Mouse (Mus musculus) T-helper 1 cell (primary cell): ENCODE measurements around the gene Zfp426.

ENCODE experiments used
- in situ Hi-C: fragments of 300-600 bp; cut with MboI, MseI; formaldehyde crosslinking; loops from one replicate; pipeline ENCODE4 v1.15.1; 2025; ENCODE audit warnings: high pct_unique_total_duplicates

Gene Zfp426

DNA sequence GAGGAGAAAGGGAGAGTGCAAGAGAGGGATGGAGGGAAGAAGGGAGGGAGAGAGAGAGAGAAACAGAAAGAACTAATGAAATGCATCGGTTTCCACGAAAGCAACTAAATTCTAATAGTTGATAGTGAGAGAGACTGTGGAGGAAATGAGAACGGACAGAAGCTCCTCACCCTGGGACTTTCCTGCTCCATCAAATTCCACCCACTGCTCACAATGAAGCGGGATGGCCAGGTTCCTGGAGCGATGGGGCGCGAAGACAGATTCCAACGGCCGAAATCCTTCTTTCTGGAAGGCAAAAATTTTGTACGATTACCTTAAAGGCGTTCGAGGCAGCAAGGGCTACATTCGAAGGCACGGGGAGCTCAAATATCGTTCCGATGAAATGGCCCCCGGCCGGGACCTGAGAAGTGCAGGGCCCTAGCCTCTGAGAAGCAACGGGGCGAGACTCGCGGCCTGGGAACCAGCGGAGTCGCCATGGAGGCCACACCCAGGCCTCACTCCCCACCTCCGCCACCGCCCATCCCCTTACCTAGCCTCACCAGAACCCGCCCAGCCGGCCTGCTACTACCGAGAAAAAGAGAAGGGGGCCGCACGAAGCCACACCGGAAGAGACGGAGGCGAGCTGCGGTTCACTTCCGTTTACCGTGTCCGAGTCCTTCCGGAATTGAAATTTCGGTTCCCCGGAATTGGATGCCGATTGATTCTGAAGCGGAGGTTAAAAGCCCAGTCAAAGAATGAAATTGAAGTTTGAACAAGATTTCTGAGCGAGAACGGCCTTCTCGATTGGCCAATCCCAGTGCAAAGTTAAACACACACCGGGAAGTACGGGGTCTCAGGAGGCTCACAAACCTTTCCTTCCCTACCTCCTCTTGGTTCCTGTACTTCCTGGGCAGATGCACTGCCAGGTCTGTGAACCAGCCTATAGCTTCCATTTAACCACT is 32.9 kb downstream of the Zfp426 start, which contains the start of gene Zfp26:
Gene Zfp26 (minus strand): TSS at position 786 of the 941 bp plus-strand sequence.
- in situ Hi-C loops: no loop called here

DNA sequence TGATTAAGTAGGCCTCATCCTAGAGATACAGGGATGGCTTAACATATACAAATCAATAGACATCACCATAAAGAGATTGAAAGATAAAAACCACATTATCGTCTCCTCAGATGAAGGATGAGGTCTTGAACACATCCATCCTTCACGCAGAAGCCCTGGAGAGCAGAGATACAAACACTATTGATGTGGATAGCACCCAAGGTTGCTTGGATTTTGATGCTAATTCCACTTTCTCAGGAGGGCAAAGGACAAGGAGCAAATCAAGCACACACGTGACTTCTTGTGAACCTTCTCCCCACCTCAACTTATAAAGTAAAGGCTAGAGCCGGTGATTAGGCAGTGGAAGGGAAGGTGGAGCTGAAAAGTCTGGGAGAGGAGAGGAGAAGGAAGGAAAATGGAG is 38.9 kb downstream of the Zfp426 start:
- in situ Hi-C loops: no loop called here

DNA sequence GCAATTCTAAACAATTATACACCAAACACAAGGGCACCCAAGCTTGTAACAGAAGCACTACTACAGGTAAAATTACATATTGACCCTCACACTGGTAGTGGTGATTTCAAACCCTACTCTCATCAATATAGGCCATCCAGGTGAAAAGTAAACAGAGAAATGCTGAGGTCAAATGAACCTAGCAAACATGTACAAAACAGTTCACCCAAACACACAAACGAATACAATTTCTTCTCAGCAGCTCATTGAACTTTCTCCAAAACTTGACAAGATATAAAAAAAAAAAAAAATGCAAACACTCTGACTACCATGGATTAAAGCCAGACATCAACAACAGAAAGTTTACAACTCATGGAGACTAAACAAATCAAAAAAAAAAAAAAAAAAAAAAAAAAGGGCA is 41.1 kb downstream of the Zfp426 start:
- in situ Hi-C loops: no loop called here

DNA sequence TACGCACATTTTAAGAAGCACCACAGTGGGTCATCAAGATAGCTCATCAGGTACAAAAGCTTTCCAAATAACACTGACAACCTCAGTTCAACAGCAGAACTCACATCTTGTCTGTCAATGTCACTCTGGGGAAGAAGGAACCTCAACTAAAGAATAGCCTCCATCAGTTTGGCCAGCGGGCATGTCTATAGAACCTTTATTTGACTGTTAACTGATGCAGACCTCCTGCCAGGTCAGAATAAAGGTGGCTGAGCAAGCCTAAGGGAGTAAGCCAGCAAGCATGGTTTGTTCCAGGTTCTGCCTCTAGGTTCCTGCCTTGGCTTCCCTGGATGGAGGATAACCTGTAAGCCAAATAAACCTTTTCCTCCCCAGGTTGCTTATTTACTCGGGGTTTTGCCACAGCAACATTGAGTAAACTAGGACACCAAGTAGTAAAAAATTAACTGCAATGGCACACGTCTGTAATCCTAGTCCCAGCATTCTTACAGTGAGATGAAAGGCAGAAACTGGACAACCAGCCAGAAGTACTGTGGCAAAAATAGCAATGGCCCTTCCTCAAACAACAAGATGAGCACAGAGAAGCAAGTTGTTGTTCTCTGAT is 49.3 kb downstream of the Zfp426 start:
- in situ Hi-C loops: no loop called here

DNA sequence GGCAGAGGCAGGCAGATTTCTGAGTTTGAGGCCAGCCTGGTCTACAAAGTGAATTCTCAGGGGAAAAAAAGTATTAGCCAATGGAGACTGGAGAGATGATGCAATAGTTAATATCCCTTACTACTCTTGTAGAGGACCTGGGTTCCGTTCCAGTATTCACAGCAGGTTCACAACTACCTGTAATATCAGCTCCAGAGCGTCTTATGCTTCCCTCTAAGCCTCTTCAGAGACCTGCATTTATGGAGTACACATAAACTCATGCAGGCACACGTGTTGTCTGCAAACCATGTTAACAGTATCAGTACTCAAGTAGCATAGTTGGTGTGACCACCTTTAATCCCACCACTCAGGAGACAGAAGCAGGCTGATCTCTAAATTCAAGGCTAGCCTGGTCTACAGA is 62.5 kb downstream of the Zfp426 start:
- in situ Hi-C loops: no loop called here
